12 mouse cellular contexts compared by ENCODE assay signal in genomic region chr3:144586731-144587130, GRCm38 (mm10). TPM values are rescaled to one million over a fixed set of nuclear protein-coding genes. Genes with fewer than 3 reads are reported as not detected.
DNase-seq lines count a peak whose midpoint lies in the region; ATAC-seq lines count a peak whose summit lies in the region.
"Had no signal": no experiment of that assay in that cellular context is flagged by ENCODE, and none has a peak within 500 bp of the region (broad histone marks: within the 10 kb centered on the region; RNA-seq: fewer than 3 reads in every experiment).

No protein-coding gene starts in this region.

- peak; percentile 31 for DNase-seq in heart, adult 8-10 months (ENCODE audit: low spot score)
- DNase-seq in heart, adult 9 months (ENCODE audit: low spot score in 2 of 2), result no peak
- DNase-seq in heart, postnatal 4 days, result peak; percentile 31
- DNase-seq in right cerebral cortex, postnatal 36 days (ENCODE audit: low spot score in 2 of 2), result no peak
- no peak for DNase-seq in embryo, embryonic 11 days
- no peak for DNase-seq in layer of hippocampus, postnatal 10 days (ENCODE audit: low spot score in 2 of 2)
- DNase-seq: cerebellum, postnatal 10 days; gastrocnemius, postnatal 25 days; thymus, postnatal 25 days had no signal

- H3K9ac ChIP-seq in neural tube, embryonic 13.5 days, result no peak overlapping the region
- no peak overlapping the region for H3K9ac ChIP-seq in neural tube, embryonic 15.5 days (replicated peaks)

- no peak for ATAC-seq in neural tube, embryonic 13.5 days (ENCODE audit: low read depth)
- ATAC-seq in neural tube, embryonic 15.5 days (ENCODE audit: low FRiP score), result no peak
- ATAC-seq: CD4-positive, CD25-positive, alpha-beta regulatory T cell, adult 4 months had no signal

- no peak overlapping the region for H3K4me2 ChIP-seq in neural tube, embryonic 13.5 days
- H3K4me2 ChIP-seq in neural tube, embryonic 15.5 days, result no peak overlapping the region

- H3K27me3 ChIP-seq in neural tube, embryonic 13.5 days, result no peaks in the 10 kb centered on the region
- H3K27me3 ChIP-seq in neural tube, embryonic 15.5 days (replicated peaks), result no peaks in the 10 kb centered on the region

- H3K36me3 ChIP-seq in neural tube, embryonic 13.5 days, result peaks cover 45% of the 10 kb centered on the region
- H3K36me3 ChIP-seq in neural tube, embryonic 15.5 days, result peaks cover 28% of the 10 kb centered on the region

- H3K4me3 ChIP-seq in neural tube, embryonic 13.5 days, result no peak overlapping the region
- H3K4me3 ChIP-seq in neural tube, embryonic 15.5 days (replicated peaks), result no peak overlapping the region

- 81% methylated on average over 7 of the region's 7 CpGs for WGBS in neural tube, embryonic 13.5 days
- WGBS in neural tube, embryonic 15.5 days, result 84% methylated on average over 7 of the region's 7 CpGs

- H3K27ac ChIP-seq in neural tube, embryonic 13.5 days (replicated peaks), result peak overlapping the region; percentile 28; the same call in 1 of the 2 replicates
- H3K27ac ChIP-seq in neural tube, embryonic 15.5 days (replicated peaks), result no peak overlapping the region

- peaks cover 8% of the 10 kb centered on the region for H3K4me1 ChIP-seq in neural tube, embryonic 13.5 days (replicated peaks)
- peaks cover 8% of the 10 kb centered on the region for H3K4me1 ChIP-seq in neural tube, embryonic 15.5 days

- no peaks in the 10 kb centered on the region for H3K9me3 ChIP-seq in neural tube, embryonic 13.5 days
- no peaks in the 10 kb centered on the region for H3K9me3 ChIP-seq in neural tube, embryonic 15.5 days (replicated peaks)

RNA-seq across cellular contexts. Expression of gene Selenof, which starts 16.6 kb away (rescaled TPM):
- 100 to 1,000 TPM; 133 to 136 (median 134) TPM for total RNA-seq in heart, adult 8-10 months (2022)
- polyA plus RNA-seq in neural tube, embryonic 13.5 days (2015; fragmentation: Nextera tagmentation; extraction: Ambion mirVana), result 595 and 628 TPM in 2 replicates
- polyA plus RNA-seq in neural tube, embryonic 15.5 days (2015; fragmentation: Nextera tagmentation; extraction: Ambion mirVana), result 598 and 611 TPM in 2 replicates
- total RNA-seq in heart, postnatal 4 days (2021), result 100 to 1,000 TPM; 224 to 252 TPM
- total RNA-seq in layer of hippocampus, postnatal 10 days (2021), result 100 to 1,000 TPM; 293 to 294 TPM

RNA-seq across cellular contexts. Expression of gene Hs2st1, which starts 16.8 kb away (rescaled TPM):
- 1 to 10 TPM; 6.7 to 9.6 (median 7.6) TPM for total RNA-seq in heart, adult 8-10 months (2022)
- 15.6 and 17.9 TPM in 2 replicates for polyA plus RNA-seq in neural tube, embryonic 13.5 days (2015; fragmentation: Nextera tagmentation; extraction: Ambion mirVana)
- 13.6 and 14.4 TPM in 2 replicates for polyA plus RNA-seq in neural tube, embryonic 15.5 days (2015; fragmentation: Nextera tagmentation; extraction: Ambion mirVana)
- 10 to 100 TPM; 20.8 to 23.2 TPM for total RNA-seq in heart, postnatal 4 days (2021)
- total RNA-seq in layer of hippocampus, postnatal 10 days (2021), result 10 to 100 TPM; 48.8 to 51.9 TPM

Comparison
In these comparisons a context has a peak if more than half of its experiments do, and no peak if none do; other contexts are left out.
1. DNase-seq: peak in heart, adult 8-10 months (single experiment) and heart, postnatal 4 days (single experiment); none in heart, adult 9 months (0 of 2), right cerebral cortex, postnatal 36 days (0 of 2), embryo, embryonic 11 days (single experiment) and layer of hippocampus, postnatal 10 days (0 of 2).